34 mouse cellular contexts compared by ENCODE assay signal in genomic region chr12:73770771-73771170, GRCm38 (mm10).
"Had no signal": no experiment of that assay in that cellular context is flagged by ENCODE, and none has a peak within 500 bp of the region (broad histone marks: within the 10 kb centered on the region; RNA-seq: fewer than 3 reads in every experiment).

No protein-coding gene starts in this region.

- H3K36me3 ChIP-seq: heart, embryonic 12.5 days; heart, embryonic 13.5 days; heart, embryonic 15.5 days; hindbrain, embryonic 10.5 days; hindbrain, embryonic 12.5 days; hindbrain, embryonic 13.5 days; hindbrain, embryonic 15.5 days; intestine, embryonic 15.5 days; kidney, embryonic 15.5 days had no signal

- H3K27ac ChIP-seq: heart, embryonic 13.5 days; heart, embryonic 15.5 days; hindbrain, embryonic 10.5 days; hindbrain, embryonic 12.5 days; hindbrain, embryonic 13.5 days; hindbrain, embryonic 14.5 days; hindbrain, embryonic 15.5 days; hindbrain, postnatal 0 days; intestine, embryonic 15.5 days; kidney, embryonic 15.5 days; kidney, postnatal 0 days; layer of hippocampus, adult 2 months; left cerebral cortex, adult 2 months had no signal

- H3K4me3 ChIP-seq: heart, embryonic 12.5 days; heart, embryonic 13.5 days; heart, embryonic 15.5 days; hindbrain, embryonic 10.5 days; hindbrain, embryonic 12.5 days; hindbrain, embryonic 13.5 days; hindbrain, embryonic 15.5 days; intestine, embryonic 15.5 days; kidney, embryonic 15.5 days; layer of hippocampus, adult 2 months; left cerebral cortex, adult 2 months had no signal

- ATAC-seq: hindbrain, embryonic 16.5 days; hindbrain, postnatal 0 days; inflammation-experienced regulatory T-cells, adult 6 months; intestine, embryonic 15.5 days; intestine, embryonic 16.5 days; intestine, postnatal 0 days had no signal

- H3K27me3 ChIP-seq: heart, embryonic 12.5 days; heart, embryonic 13.5 days; heart, embryonic 15.5 days; hindbrain, embryonic 12.5 days; hindbrain, embryonic 13.5 days; hindbrain, embryonic 15.5 days; intestine, embryonic 15.5 days; kidney, embryonic 15.5 days had no signal

- H3K4me1 ChIP-seq: hindbrain, embryonic 12.5 days; hindbrain, embryonic 15.5 days; intestine, embryonic 15.5 days; kidney, embryonic 15.5 days had no signal

- H3K9ac ChIP-seq: heart, embryonic 12.5 days; heart, embryonic 13.5 days; heart, embryonic 15.5 days; hindbrain, embryonic 12.5 days; hindbrain, embryonic 13.5 days; hindbrain, embryonic 14.5 days; hindbrain, embryonic 15.5 days; intestine, embryonic 15.5 days; kidney, embryonic 15.5 days had no signal

- H3K4me2 ChIP-seq: heart, embryonic 12.5 days; heart, embryonic 13.5 days; heart, embryonic 15.5 days; hindbrain, embryonic 12.5 days; hindbrain, embryonic 13.5 days; hindbrain, embryonic 14.5 days; hindbrain, embryonic 15.5 days; intestine, embryonic 15.5 days; kidney, embryonic 15.5 days had no signal

- H3K9me3 ChIP-seq: heart, embryonic 12.5 days; heart, embryonic 13.5 days; heart, embryonic 15.5 days; hindbrain, embryonic 10.5 days; hindbrain, embryonic 12.5 days; hindbrain, embryonic 13.5 days; hindbrain, embryonic 15.5 days; intestine, embryonic 15.5 days; kidney, embryonic 15.5 days had no signal

- DNase-seq: heart, postnatal 10 days; heart, postnatal 14 days; heart, postnatal 36 days; heart, postnatal 4 days; kidney, adult 11 months; kidney, adult 18-20 months; kidney, adult 2 months; kidney, adult 8-10 months; kidney, adult 9 months; kidney, postnatal 10 days; kidney, postnatal 14 days; kidney, postnatal 25 days; kidney, postnatal 36 days; kidney, postnatal 4 days; layer of hippocampus, adult 9-11 months; layer of hippocampus, postnatal 36 days had no signal
